Mouse (Mus musculus) C2C12 (cell line): ENCODE results near the gene Plce1.

Experiments used
- CEBPB ChIP-seq: IDR thresholded peaks from one replicate; pipeline ENCODE4 v1.6.1; 2011; ENCODE audit warnings: low read depth, mild to moderate bottlenecking, control low read depth, moderate library complexity
- CTCF ChIP-seq: IDR thresholded peaks from one replicate; pipeline ENCODE4 v1.5.1; 2011; ENCODE audit not compliant: control insufficient read depth, insufficient read depth, insufficient read length
- MAX ChIP-seq: IDR thresholded peaks from one replicate; pipeline ENCODE4 v1.6.1; 2011; ENCODE audit warnings: mild to moderate bottlenecking, control low read depth
- MYOD1 ChIP-seq: IDR thresholded peaks from one replicate; pipeline ENCODE4 v1.6.1; 2011; ENCODE audit warnings: low read depth; ENCODE audit not compliant: control insufficient read depth, insufficient read length
- MYOG ChIP-seq: IDR thresholded peaks from one replicate; pipeline ENCODE4 v1.6.1; 2011; ENCODE audit not compliant: control insufficient read depth, insufficient read length; ENCODE audit errors: extremely low read depth
- USF1 ChIP-seq: IDR thresholded peaks from one replicate; pipeline ENCODE4 v1.6.1; 2011; ENCODE audit warnings: low read depth, mild to moderate bottlenecking, control low read depth, moderate library complexity

DNA sequence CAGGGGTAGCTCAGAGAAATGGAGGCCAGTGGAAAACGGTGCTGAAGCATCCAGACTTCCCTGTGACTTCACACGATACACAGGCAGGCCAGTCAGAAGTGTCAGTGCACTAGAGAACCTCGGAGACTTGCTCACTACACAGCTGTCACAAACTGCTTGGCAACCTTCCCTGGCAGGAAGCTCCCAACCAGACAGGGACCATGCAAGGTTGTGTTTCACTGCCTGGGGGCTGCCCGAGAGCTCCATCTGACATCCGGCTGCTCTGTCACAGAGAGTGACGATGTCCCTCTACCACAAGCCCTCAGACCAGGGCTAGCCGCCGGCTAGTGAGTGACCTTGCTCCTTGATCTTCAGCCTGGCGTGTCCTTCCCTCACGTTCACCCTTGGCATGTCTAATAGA is 140.6 kb downstream of the Plce1 start:
- TF ChIP-seq CTCF: no peak
- TF ChIP-seq USF1: no peak
- no peak for TF ChIP-seq MAX
- no peak for TF ChIP-seq MYOG
- TF ChIP-seq MYOD1: no peak
- TF ChIP-seq CEBPB: no peak
